Mouse (Mus musculus): ENCODE measurements around the gene Hps3.
"Not testable (repeated sequence)": the region's sequence is repeated elsewhere in the genome, so short reads cannot be mapped to it uniquely, and the experiment has no call there.

Hps3 gene

GRCm38 (mm10) chr3:19953425-19953824, 81.7 kb downstream of the Hps3 start:
- in situ Hi-C loops (cut with MboI, MseI): no loop called here

DNA sequence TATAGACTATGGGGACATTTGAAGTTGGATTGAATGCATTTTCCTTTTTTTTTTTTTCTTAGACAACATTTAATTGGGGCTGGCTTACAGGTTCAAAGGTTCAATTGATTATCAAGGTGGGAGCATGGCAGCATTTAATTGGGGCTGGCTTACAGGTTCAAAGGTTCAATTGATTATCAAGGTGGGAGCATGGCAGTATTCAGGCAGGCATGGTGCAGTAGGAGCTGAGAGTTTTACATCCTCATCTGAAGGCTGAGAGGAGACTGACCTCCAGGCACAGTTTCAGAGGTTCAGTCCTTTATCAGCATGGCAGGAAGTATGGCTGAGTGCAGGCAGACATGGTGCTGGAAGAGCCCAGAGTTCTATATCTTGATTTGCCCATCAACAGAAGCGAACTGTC, 85.7 kb downstream of the Hps3 start:
- in situ Hi-C loops (cut with MboI, MseI): not testable (repeated sequence)

DNA sequence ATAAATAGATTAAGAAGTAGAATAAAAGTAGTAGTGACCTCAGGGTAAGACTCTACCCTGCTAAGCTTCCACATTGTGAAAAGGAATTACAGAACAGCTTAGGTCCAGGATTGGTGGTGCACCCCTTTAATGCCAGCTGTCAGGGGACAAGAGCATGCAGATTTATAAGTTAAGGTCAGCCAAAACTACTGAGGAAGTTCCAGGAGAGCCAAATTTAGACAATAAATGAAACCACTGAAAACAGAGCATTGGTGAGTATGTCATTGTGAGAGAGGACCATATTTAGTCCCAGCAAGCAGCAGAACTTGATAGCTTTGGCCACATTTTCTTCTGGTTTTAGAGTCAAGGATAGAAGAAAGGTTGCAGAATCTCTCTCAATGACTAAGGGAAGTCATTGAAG, 86.6 kb downstream of the Hps3 start:
- in situ Hi-C loops (cut with MboI, MseI): no loop called here
